Mouse (Mus musculus): ENCODE results near the gene Sptan1. TPM values are rescaled to one million over a fixed set of nuclear protein-coding genes. Genes with fewer than 3 reads are reported as not detected.

The Sptan1 gene
- total RNA-seq, 1 experiment from 2014 or later = 84.1 TPM

GRCm38 (mm10) chr2:30080181-30080800, 114.9 kb downstream of the Sptan1 start:
- no peak for ATAC-seq (replicated peaks; ENCODE audit: low read depth, poor library complexity, severe bottlenecking)

Other genes starting within 250 kb of the Sptan1 start
- not detected in 2 replicates for gene Gm13420, start 213.9 kb upstream of the Sptan1 start, total RNA-seq (2017)
- not detected in 2 replicates for gene Gm13547, start 206.2 kb upstream of the Sptan1 start, total RNA-seq (2017)
- gene Coq4, start 178.1 kb upstream of the Sptan1 start, total RNA-seq (2017) = 7.4 and 10.3 TPM in 2 replicates
- gene Trub2, start 177.1 kb upstream of the Sptan1 start, total RNA-seq (2017) = 45.7 and 58.0 TPM in 2 replicates
- 3.3 and 5.9 TPM in 2 replicates for gene Slc27a4, start 162.9 kb upstream of the Sptan1 start, total RNA-seq (2017)
- gene Urm1, start 145.5 kb upstream of the Sptan1 start, total RNA-seq (2017) = 20.1 and 23.9 TPM in 2 replicates
- gene Cercam, start 96.4 kb upstream of the Sptan1 start, total RNA-seq (2017) = 9.8 and 14.0 TPM in 2 replicates
- gene Odf2, start 76.3 kb upstream of the Sptan1 start, total RNA-seq (2017) = 76.4 and 93.2 TPM in 2 replicates
- gene Gle1, start 30.1 kb upstream of the Sptan1 start, total RNA-seq (2017) = 71.3 and 85.0 TPM in 2 replicates
- 11.5 and 15.6 TPM in 2 replicates for gene Wdr34, start 83.3 kb downstream of the Sptan1 start, total RNA-seq (2017)
- gene Set, start 91.8 kb downstream of the Sptan1 start, total RNA-seq (2017) = 1,475 and 1,487 TPM in 2 replicates
- 11.8 and 22.9 TPM in 2 replicates for gene Pkn3, start 112.1 kb downstream of the Sptan1 start, total RNA-seq (2017)
- 8.0 and 11.4 TPM in 2 replicates for gene Zdhhc12, start 128.1 kb downstream of the Sptan1 start, total RNA-seq (2017)
- gene Zer1, start 159.0 kb downstream of the Sptan1 start, total RNA-seq (2017) = 11.8 and 17.4 TPM in 2 replicates
- gene Tbc1d13, start 168.2 kb downstream of the Sptan1 start, total RNA-seq (2017) = 30.2 and 49.2 TPM in 2 replicates
- 5.8 and 5.9 TPM in 2 replicates for gene Endog, start 205.9 kb downstream of the Sptan1 start, total RNA-seq (2017)
- 29.8 and 38.4 TPM in 2 replicates for gene Spout1, start 212.9 kb downstream of the Sptan1 start, total RNA-seq (2017)
- 4.5 and 13.5 TPM in 2 replicates for gene Kyat1, start 240.3 kb downstream of the Sptan1 start, total RNA-seq (2017)